Comparison of ENCODE assay signal across 27 mouse cellular contexts in genomic region chr4:118099637-118100364, GRCm38 (mm10). TPM values are rescaled to one million over a fixed set of nuclear protein-coding genes. Genes with fewer than 3 reads are reported as not detected.
DNase-seq lines count a peak whose midpoint lies in the region; ATAC-seq and TF ChIP-seq lines count a peak whose summit lies in the region.
"Had no signal": no experiment of that assay in that cellular context is flagged by ENCODE, and none has a peak within 500 bp of the region (broad histone marks: within the 10 kb centered on the region; RNA-seq: fewer than 3 reads in every experiment).

No protein-coding gene starts in this region.

- no peaks in the 10 kb centered on the region for H3K27me3 ChIP-seq in forebrain, embryonic 15.5 days
- H3K27me3 ChIP-seq: forebrain, embryonic 12.5 days; hindbrain, embryonic 12.5 days; kidney, embryonic 15.5 days; limb, embryonic 13.5 days; liver, embryonic 13.5 days; midbrain, embryonic 15.5 days; neural tube, embryonic 13.5 days had no signal

- no peaks in the 10 kb centered on the region for H3K9me3 ChIP-seq in forebrain, embryonic 15.5 days
- H3K9me3 ChIP-seq: forebrain, embryonic 12.5 days; hindbrain, embryonic 12.5 days; kidney, embryonic 15.5 days; limb, embryonic 13.5 days; liver, embryonic 13.5 days; midbrain, embryonic 15.5 days; neural tube, embryonic 13.5 days had no signal

- no peak overlapping the region for H3K4me2 ChIP-seq in forebrain, embryonic 15.5 days (replicated peaks)
- H3K4me2 ChIP-seq: forebrain, embryonic 12.5 days; heart, embryonic 11.5 days; hindbrain, embryonic 12.5 days; kidney, embryonic 15.5 days; limb, embryonic 13.5 days; liver, embryonic 13.5 days; lung, embryonic 14.5 days; midbrain, embryonic 15.5 days; neural tube, embryonic 13.5 days had no signal

- 89% methylated on average over 8 of the region's 8 CpGs for WGBS in forebrain, embryonic 15.5 days

- peak; percentile 69 for DNase-seq in left cerebral cortex, postnatal 4 days
- no peak for DNase-seq in left cerebral cortex, adult 2 months (ENCODE audit: extremely low spot score in 1 of 2, low spot score in 2 of 2)
- DNase-seq in A20 (ENCODE audit: low read depth, low spot score), result peak; percentile 22
- no peak for DNase-seq in frontal cortex, postnatal 14 days (ENCODE audit: low spot score in 2 of 2)
- DNase-seq: adrenal gland, postnatal 10 days; cerebellum, adult 9-10 months; gastrocnemius, postnatal 10 days; heart, adult 11 months; kidney, adult 11 months; kidney, postnatal 36 days; layer of hippocampus, postnatal 36 days; liver, embryonic 13.5 days; lung, embryonic 14.5 days; retina, postnatal 1 day; right cerebral cortex, postnatal 25 days; spleen, adult 18-20 months had no signal

- intact Hi-C loops in left cerebral cortex, postnatal 4 days (cut with DNase I), result no loop called here
- intact Hi-C loops in left cerebral cortex, adult 2 months (cut with DNase I), result no loop called here

- no peaks in the 10 kb centered on the region for H3K4me1 ChIP-seq in forebrain, embryonic 15.5 days
- H3K4me1 ChIP-seq: forebrain, embryonic 12.5 days; kidney, embryonic 15.5 days; limb, embryonic 13.5 days; midbrain, embryonic 15.5 days had no signal

- TF ChIP-seq CTCF in left cerebral cortex, adult 2 months (IDR thresholded peaks at IDR 0.05), result no peak

- no peak overlapping the region for H3K4me3 ChIP-seq in left cerebral cortex, adult 2 months
- no peak overlapping the region for H3K4me3 ChIP-seq in forebrain, embryonic 15.5 days
- H3K4me3 ChIP-seq: forebrain, embryonic 12.5 days; hindbrain, embryonic 12.5 days; kidney, embryonic 15.5 days; limb, embryonic 13.5 days; liver, embryonic 13.5 days; midbrain, embryonic 15.5 days; myocyte; neural tube, embryonic 13.5 days had no signal

- H3K36me3 ChIP-seq in forebrain, embryonic 15.5 days, result no peaks in the 10 kb centered on the region
- H3K36me3 ChIP-seq: forebrain, embryonic 12.5 days; kidney, embryonic 15.5 days; liver, embryonic 13.5 days; midbrain, embryonic 15.5 days had no signal

- no peak overlapping the region for H3K27ac ChIP-seq in left cerebral cortex, adult 2 months
- no peak overlapping the region for H3K27ac ChIP-seq in forebrain, embryonic 15.5 days (replicated peaks)
- H3K27ac ChIP-seq: forebrain, embryonic 12.5 days; hindbrain, embryonic 12.5 days; kidney, embryonic 15.5 days; limb, embryonic 13.5 days; liver, embryonic 13.5 days; midbrain, embryonic 15.5 days; neural tube, embryonic 13.5 days had no signal

- peak; percentile 64 for ATAC-seq in erythroblast, adult 5-6 weeks (replicated peaks; ENCODE audit: low FRiP score, poor library complexity, severe bottlenecking)
- ATAC-seq in megakaryocyte-erythroid progenitor cell, adult 5-6 weeks (replicated peaks; ENCODE audit: low FRiP score, low TSS enrichment, poor library complexity, severe bottlenecking), result peak; percentile 55; the same call in 1 of the 2 replicates
- ATAC-seq in forebrain, embryonic 15.5 days (replicated peaks), result no peak
- ATAC-seq: midbrain, embryonic 15.5 days had no signal

- H3K9ac ChIP-seq in forebrain, embryonic 15.5 days (replicated peaks), result no peak overlapping the region
- H3K9ac ChIP-seq: forebrain, embryonic 12.5 days; hindbrain, embryonic 12.5 days; kidney, embryonic 15.5 days; limb, embryonic 13.5 days; liver, embryonic 13.5 days; lung, embryonic 14.5 days; midbrain, embryonic 15.5 days; neural tube, embryonic 13.5 days had no signal

RNA-seq across cellular contexts. Expression of gene St3gal3, which starts 34.9 kb away (rescaled TPM):
- 10 to 100 TPM; 36.7 to 38.7 TPM for total RNA-seq in left cerebral cortex, postnatal 4 days (2021)
- total RNA-seq in left cerebral cortex, adult 2 months (2021), result 10 to 100 TPM; 46.0 to 47.4 TPM
- 0.42 and 7.9 TPM in 2 replicates for total RNA-seq in erythroblast, adult 5-6 weeks (2015; ENCODE audit: low replicate concordance)
- 2.2 and 2.6 TPM in 2 replicates for total RNA-seq in erythroblast, adult 5-6 weeks (2017; ENCODE audit: low replicate concordance)
- 14.1 and 28.4 TPM in 2 replicates for total RNA-seq in megakaryocyte-erythroid progenitor cell, adult 5-6 weeks (2014; fragmentation: Nextera tagmentation)
- total RNA-seq in megakaryocyte-erythroid progenitor cell, adult 5-6 weeks (2017), result 6.6 and 8.4 TPM in 2 replicates
- 11.3 and 12.3 TPM in 2 replicates for polyA plus RNA-seq in forebrain, embryonic 15.5 days (2015; fragmentation: Nextera tagmentation; extraction: Ambion mirVana)

Comparison
In these comparisons a context has a peak if more than half of its experiments do, and no peak if none do; other contexts are left out.
1. DNase-seq: peak in left cerebral cortex, postnatal 4 days (single experiment) and A20 (single experiment); none in left cerebral cortex, adult 2 months (0 of 2) and frontal cortex, postnatal 14 days (0 of 2).